Mouse (Mus musculus) monocyte, adult 59 days (primary cell): ENCODE data around the gene Rps6. TPM values are rescaled to one million over a fixed set of nuclear protein-coding genes. Genes with fewer than 3 reads are reported as not detected.

Experiments
- total RNA-seq, 2 experiments: library from RNA; stranded (reverse); gene quantifications; one replicate each; pipeline ENCODE4 v1.2.4; 2023

Gene Rps6
- total RNA-seq = 1,000 to 10,000 TPM; 1,036 to 1,086 TPM

DNA sequence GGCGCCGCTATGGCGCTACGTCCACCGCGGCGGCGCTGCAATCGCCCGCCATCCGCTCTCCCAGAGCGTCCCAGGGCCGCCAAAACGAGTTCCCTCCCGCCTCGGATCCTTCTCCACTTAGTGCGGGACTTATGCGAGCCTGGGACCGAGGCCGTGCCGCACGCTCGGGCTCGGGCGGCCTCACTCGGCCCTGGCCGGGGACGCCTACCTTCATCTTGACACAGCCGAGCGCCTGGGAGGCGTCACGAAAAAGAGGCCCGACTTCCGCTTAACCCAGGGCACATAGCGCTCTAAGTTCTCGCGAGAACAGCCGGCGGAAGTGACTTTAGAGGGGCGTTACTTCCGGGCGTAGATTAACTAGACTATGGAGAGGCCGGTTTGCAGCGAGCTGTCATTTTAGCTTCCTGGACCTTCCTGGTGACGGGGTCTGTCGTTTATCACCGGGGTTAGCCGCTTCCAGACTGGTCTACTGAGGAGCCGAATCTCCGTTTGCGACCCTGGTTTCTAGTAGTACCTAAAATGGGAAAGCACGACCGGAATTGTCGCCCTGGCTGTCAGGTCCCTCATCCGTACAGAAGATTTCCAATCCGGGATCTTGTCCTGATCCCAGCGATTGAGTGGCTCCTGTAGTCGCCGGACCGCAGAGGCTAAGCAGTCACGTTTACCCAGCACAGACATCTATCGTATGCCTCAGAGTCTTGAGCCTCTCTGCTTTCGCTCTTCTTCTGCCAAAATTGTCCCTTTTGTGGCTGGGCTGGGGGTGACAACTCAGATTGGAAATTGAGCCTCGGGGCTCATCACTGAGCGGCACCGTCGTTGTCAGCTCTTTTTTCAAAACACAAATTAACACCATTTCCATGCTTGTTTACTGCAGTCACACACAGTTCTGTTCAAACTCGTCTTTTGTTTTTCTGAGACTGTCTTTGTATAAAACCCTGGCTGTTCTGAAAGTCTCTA, at the start of gene Rps6:
Gene Rps6, minus strand, starts transcription at position 300 of the 957 bp plus-strand sequence.

DNA sequence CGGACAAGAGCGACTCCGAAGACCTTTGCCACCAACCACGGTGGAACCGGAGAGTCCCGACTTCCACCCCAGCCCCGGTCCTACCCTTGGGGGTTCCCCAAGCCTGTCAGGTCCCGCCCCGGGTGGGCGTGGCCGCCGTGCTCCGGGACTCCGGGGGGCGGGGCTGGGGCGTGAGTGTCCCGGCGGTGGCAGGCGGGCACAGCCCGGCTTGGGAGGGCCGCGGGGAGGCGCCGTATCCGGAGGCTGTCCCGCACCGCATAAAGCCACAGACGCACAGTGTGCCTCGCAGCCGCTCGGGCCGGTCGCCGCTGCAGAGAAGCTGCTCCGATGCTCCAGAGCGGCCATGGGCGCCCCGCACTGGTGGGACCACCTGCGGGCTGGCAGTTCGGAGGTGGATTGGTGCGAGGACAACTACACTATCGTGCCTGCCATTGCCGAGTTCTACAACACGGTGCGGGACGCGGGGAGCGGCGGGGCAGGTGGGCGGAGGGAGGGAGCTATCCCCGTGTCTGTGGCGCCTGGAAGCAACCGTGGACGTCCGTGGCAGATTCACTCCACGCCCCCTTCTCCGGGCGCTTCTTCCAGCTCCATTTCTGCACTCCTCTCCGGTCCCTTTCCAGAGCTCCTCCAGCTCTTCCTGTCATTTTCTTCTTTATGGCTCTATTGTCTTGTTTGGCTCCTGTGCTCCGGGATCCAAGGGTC, 17.1 kb upstream of the Rps6 start, which contains the start of gene Acer2:
Gene Acer2, plus strand, starts transcription at position 251 of the 702 bp plus-strand sequence.

Other genes starting within 250 kb of the Rps6 start
- 10 to 100 TPM in 1 of 2 experiments, 1 to 10 TPM in 1; 8.6 to 10.2 TPM for gene Haus6, start 245.4 kb downstream of the Rps6 start, total RNA-seq
- gene Plin2, start 187.4 kb downstream of the Rps6 start, total RNA-seq = 100 to 1,000 TPM; 335 to 402 TPM
- 10 to 100 TPM; 26.0 to 28.4 TPM for gene Dennd4c, start 108.9 kb downstream of the Rps6 start, total RNA-seq
- gene Acer2, start 17.0 kb upstream of the Rps6 start, total RNA-seq = 1 to 10 TPM in 1 of 2 experiments, under 1 TPM in 1; 0.84 to 1.5 TPM